Mouse (Mus musculus) heart, adult 8-10 months (tissue): ENCODE measurements at regions not wholly inside any gene's neighbourhood (a gene's known extent, or its start where the extent isn't known, plus 50 kb on each side); places are given as distances from the start of the nearest gene placed in this dataset.
"Not testable (repeated sequence)": the region's sequence is repeated elsewhere in the genome, so short reads cannot be mapped to it uniquely, and the experiment has no call there.

Experiments used
- DNase-seq: peaks from one replicate; pipeline ENCODE4 v3.0.0; 2022; ENCODE audit warnings: low spot score

DNA sequence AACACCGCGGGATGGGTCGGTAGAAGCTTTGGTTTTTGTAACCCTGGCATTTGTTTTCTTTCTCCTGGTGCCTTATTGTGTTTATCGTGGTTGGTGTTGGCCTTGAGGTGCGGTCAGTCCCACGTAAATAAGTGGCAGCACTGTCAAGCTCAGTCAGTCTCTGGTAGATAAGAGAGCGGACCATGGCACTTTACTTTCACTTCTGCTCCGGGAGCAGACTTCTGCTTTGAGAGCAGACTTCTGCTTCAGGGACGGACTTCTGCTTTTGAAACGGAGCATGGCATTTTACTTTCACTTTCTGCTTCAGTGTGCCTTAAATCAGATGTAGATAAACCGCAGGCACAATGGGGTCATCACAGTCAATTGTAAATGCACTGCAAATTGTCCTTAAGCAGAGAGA is 54.3 kb upstream of the Ccdc66 start:
- DNase-seq, result peak; percentile 5

DNA sequence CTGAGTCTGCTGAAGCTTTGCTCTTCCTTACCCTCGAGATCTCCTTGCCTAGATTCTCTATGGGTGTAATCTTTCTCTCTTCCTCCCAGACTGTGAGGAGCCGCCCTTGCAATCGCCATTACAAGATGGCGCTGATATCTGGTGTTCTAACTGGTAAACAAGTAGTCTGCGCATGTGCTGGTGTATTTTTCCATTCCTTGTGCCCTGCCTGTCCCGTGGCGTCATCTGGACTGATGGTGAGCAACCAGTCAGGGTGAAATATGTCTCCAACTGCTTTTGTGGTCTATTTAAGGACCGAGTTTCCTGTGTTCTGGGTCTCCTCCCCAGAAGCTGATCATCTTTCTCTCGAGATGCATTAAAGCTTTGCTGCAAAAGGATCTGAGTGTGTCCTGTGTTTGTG is 53.7 kb upstream of the Ccdc66 start:
- not testable (repeated sequence) for DNase-seq

DNA sequence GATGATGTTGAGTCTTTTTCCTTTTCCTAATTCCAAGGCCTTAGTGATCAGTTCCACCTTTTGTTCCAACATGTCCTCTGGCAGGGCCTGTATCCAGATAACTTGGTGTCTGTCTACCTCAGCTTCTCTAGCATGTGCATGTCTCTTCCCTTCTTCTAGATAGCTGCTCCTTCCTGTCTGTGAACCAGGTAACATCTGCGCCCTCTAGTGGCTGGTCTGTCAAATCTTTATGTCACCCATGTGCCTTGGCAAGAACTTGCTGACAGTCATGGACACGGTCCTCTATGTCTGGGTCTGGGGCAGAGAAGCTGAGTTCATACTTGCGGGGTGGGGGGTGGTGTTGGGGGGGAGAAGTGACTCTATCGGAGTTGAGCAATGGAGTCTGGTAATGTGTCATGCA is 52.2 kb upstream of the Ccdc66 start:
- DNase-seq, result peak; percentile 4

DNA sequence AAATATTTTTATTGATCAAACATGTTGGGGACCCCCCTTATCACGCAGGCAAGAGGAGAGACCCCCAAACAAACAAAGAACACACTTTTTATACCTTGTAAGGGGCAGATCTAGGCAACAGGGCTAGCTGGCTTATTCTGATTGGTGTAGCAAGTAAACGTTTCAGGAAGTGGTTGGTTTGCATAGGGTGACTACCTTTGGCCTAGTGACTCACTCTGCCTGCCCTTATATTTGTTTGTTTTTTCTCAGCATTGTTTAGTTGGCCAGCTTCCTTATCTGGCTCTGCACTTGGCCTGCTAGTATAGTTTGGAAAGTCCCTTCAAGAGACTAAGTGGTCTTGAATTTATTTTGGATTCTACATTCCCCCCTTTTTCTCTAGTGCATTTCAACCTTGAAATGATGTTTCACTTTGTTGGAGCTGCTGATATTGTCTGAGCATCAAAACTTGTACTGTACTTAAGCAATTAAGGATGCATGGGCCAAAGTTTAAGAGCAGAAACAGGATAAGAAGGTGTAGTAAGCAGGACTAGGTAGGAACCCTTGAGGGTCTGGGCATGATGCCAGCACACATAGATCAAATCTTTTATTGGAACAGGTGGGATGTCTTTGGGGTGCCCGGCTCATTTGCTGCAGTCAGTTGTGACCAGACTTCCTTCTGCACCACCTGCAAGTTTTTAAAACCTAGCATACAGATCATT is 50.7 kb upstream of the Ccdc66 start:
- no peak for DNase-seq
